Mouse (Mus musculus) brain, embryonic 18.5 days (tissue): ENCODE measurements around the gene Mrtfa.

ENCODE experiments used
- DNase-seq: peaks from one replicate; pipeline ENCODE4 v3.0.0-alpha.2; 2012; ENCODE audit warnings: low read depth, low spot score

Gene Mrtfa

DNA sequence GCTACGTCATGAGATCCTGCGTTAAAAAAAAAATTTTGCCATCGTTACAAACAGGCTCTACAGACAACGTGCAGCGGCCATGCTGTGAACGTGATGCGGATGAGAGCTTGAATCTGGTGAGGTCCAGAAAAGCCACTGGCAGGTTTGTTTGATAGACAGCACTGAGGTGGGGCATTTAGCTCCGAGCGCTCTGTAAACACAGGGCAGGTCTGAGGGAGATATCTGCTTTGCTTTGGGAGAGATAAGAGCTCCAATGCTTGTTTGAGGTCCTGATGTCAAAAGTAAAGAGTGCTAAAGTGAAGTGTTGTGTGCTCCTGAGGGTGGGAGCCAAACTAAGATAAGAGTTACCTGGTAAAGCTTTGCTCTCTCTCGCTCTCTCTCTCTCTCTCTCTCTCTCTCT is 6.6 kb upstream of the Mrtfa start:
- DNase-seq: no peak

DNA sequence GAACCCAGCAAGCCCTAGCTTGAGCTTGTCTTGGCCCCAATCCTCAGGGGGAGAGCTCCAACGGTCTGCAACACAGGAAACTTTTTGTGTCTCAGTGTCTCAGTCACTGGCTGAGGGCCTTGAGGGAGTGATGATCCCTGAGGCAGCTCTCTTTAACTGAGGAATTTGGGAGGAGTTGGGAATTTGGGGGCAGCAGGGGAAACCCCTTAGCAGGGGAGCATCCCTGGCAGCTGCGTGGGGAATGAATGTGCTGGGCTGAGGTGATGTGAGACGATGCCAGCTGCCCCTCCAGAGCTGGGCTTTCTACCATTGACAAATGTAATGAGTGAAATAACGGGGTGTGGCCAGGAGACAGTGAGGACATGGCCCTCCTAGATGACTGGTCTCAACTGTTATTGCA is 4.9 kb upstream of the Mrtfa start:
- no peak for DNase-seq

DNA sequence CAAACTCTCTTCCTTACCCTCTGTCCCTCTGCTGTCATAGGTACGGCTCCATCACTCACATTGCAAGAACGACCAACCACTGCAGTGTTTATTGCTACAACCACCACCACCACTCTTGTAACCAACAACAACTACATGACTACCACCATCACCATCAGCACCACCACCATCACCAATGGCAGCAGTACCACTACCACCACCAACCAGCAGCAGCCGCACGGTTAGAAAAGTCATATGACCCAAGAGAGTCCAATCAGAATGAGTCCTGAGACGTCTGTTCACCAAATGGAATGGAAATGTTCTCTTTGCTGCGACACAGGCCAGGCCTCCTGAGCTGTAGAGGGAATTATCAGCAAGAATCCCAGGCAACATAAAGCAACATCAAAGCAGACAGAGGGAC is 4.2 kb upstream of the Mrtfa start:
- DNase-seq: no peak

DNA sequence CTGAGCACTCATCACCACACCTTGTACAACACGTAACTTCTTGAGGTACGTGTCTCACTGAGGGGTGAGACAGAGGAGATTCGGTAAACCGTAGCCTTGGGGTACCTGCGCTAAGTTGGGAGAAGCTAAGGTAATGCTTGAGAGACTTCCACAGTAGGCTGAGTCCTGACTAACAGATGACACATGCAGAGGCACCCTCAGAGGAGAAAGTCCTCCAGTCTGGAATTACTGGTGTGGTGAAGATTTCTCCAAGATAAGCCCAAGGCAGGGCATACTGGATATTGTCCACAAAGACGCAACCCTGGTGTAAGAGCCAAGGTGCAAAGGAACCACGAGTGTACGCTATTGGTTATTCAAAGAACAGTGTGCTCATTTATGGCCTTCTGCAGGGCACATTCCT is 2.3 kb upstream of the Mrtfa start:
- DNase-seq: no peak

DNA sequence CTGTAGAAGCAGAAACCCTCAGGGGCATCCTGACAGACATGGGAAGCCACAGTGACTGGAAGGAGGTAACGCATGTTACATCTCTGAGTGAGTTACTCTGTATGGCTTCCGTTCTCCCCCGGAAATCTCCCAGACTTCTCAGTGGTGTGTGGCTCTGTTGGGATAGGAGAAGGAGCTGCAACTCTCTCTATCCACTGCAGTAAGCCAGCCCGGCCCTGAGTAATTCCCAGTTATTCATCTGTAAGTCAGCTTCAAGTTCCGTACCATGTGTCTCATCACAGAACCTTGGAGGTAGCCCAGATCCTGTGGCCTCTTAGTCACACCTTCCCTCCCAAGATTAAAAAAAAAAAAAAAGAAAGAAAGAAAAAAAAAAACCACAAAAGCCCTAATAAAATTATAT is 1.8 kb upstream of the Mrtfa start:
- DNase-seq: no peak

DNA sequence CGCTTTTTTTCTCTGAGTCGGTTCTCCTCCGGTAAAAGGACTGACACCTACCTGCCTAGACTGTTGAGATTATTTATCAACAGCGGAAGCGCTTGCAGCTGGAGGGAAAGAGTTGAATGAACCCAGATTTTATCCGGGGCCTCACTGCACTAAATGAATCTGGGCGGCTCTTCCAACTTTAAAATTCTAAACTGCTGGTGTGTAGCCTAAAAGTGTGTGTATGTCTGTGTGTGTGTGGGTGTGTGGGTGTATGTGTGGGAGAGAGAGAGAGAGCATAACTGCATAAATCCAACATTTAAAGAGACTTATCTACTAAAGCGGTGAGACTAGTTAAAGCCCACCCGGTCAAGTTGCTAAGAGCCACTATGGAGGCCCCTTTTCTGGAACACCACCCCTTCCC is 746 bp upstream of the Mrtfa start:
- no peak for DNase-seq

DNA sequence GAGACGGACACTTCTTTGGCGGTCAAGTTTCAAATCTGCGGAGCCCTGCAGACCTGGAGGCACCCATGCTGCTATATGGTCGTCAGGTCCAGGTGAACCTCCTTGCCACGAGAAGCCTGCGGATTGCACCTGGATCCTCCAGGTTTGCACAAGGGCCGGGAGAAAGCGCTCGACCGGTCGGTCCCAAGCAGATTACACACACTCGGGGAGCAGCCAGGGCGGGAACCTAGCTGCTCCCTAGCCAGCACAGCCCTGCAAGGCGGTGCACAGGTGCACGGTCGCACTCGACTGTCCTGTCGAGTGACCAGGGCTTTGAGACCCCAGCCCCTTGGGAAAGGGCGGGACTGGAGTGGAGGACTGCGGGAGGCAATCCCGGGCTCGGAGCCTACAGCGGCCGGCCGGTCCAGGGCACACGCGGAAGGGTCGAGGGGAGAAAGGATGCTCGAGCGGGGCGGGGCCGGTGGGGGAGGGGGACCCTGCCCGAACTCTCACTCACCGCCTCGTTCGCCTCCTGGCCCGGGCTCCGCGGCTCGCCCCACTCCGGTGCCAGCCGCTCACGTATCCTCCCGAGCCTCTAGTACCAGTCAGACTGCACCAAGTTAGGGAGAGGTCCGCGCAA is 437 bp downstream of the Mrtfa start:
- DNase-seq: no peak

DNA sequence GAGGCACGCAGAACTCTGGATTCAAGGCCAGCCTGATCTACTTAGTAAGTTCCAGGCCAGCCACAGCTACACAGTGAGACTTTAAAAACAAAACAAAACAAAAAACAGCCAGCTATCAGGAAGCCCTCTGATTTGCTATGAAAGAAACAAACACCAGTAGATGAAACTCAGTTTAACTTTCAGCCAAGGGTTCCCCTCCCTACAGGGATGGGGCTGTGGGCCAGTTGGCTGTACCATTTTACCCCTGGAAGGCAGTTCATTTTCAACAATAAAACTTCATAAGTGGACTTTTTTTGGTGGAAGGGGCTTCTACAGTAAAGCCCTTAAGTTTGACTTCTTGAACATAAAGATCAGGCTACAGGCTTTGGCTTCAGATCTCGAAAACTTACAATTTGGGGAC is 1.5 kb downstream of the Mrtfa start:
- no peak for DNase-seq

DNA sequence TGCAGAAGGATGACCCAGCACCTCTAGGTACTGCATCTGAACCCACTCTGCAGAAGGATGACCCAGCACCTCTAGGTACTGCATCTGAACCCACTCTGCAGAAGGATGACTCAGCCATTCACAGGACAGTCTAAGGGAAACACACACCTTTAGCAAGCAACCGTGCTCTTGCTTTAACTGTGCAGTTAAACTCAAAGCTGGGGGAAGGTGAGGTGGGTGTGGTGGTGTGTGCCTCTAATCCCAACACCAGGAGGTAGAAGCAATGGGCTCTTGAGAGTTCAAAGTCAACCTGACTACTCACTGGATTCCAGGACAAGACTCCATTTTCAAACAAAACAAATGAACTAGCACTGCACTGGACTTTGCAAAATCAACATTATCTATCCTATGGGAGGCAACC is 5.6 kb downstream of the Mrtfa start:
- DNase-seq: no peak

DNA sequence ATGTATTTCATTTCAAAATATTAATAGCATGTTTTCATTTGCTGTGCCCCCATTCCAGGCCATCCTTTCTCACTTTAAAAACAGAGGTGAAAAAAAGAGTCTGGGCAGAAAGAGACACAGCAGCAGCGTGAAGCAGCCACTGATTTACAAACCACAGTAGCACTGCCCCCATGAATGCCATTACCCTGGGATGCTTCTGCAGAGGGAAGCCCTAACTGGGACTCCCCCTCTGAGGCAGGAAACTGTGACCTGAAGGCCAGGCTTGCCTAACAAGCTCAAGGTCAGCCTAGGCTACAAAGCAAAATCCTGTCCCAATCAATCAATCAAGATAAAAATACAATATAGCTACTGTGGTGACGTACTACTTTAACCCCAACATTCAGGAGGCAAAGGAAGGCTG is 9.3 kb downstream of the Mrtfa start:
- DNase-seq: no peak

DNA sequence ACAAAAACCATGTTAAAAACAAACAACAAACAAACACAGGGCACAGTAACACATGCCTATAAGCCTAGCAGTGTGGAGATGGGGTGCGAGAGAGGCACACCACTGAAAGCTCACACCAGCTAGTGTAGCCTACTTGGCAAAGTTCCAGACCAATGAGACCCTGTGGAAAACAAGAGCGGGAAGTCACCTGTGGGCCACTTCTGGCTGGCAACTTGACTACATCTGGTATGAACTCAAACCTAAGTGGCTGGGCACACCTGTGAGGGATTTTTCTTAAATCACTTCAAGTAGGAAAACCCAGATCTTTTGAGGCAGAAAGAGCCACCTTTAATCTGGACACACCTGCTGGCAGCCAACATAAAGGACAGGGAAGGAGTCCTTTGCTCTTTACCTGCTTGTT is 11.0 kb downstream of the Mrtfa start:
- DNase-seq: no peak

DNA sequence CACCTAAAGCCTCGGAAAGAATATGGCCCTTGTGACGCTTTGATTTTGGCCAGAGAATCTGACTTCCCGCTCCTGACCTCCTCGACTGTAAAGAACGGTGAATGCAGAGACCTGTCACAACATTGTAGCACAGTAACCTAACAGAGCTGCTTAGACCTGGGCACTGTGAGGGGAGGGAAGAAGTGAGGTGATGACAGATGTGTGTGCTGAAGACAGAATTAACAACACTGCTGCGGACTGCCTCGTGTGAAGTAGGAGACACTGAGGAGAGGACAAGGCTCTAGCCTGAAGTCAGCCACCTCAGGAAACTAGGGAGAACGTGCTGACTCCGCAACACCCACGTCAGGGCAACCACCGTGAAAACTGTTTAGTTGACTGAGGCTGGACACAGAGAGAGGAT is 11.9 kb downstream of the Mrtfa start:
- DNase-seq: no peak

DNA sequence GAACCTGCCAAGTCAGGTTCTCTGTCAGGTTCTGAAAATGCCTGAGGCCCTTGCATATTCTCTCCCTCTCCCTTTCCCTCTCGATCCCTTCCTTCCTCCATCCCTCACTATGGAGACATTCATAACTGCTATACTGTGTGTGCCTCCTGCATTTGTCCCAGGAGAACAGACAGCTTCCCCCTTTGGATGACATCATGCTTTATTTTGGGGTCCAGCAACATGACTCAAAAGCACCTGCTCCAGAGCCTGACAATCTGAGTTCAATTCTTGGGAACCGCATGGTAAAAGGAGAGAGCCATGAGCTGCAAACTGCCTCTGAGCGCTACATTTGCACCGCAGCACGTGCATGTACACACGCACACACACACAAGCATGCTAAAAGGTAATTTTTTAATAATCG is 12.7 kb downstream of the Mrtfa start:
- no peak for DNase-seq

DNA sequence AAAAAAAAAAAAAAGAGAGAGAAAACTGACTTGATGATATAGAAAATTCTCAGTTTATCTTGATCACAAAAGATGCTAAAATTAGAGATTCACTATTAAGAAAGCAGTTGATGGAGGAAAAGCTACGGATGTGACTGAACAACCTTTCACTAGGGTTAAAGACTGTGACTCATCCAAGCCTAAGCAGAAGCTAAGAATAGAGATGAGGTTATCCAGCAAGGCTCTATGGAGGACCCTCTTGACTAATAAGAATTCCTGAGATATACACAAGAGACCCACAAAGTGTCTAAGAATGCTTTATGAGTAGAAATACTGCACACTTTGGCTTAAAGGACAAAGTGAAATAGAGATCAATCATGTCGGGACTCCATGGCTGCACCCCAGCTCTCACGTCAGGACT is 14.9 kb downstream of the Mrtfa start:
- no peak for DNase-seq

DNA sequence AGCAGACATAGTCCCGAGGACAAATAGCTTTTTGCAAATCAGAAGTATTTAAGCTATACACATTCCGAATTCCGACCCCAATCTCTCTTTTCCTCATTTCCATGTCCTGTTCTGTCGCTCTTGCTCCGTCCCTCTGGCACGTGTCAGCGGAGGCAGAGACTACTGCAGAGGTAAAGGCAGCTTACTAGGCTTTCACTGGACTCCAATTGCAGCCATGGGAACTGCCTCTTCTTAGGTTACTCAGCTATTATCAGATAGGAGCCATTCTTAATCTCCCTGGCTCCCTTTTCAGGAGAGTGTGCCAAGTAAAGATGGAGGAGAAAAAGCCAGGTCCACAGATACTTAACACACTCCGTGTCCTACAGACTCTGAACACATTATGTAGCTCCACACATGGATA is 18.3 kb downstream of the Mrtfa start:
- no peak for DNase-seq

DNA sequence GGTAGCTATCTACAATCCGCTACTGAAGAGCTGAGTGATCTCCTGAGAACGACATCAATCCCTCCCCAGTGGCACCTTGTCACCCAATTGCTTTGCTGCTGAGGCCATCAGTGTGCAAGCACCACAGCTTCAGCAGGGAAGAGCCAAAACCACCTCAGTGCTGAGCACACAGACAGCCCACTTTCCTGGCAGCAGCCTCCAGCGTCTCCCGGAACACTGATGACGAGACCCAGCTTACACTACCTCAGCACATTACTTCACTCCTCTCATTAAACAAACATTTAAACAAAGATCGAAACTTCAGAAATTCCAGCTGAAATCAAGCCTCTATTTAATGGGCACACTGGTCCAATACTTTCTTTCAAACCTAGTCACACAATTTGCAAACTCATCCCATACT is 21.8 kb downstream of the Mrtfa start:
- DNase-seq: no peak

DNA sequence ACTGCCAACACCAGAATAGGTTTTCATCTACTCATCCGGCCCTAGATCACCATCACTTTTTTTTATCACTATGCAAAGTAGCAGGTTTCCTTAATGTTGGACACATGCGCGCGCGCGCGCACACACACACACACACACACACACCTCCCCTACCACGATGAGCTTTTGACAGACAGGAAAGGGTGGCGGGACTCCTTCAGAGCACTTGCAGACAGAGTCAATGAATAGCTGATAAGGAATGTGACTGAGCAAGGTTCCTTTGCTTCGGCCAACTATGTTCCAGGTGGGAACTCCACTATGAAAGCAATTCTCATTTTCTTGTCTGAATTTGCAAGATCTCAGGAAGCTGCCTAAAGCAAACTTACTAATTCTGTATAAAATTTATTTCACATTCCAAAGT is 22.7 kb downstream of the Mrtfa start:
- no peak for DNase-seq

DNA sequence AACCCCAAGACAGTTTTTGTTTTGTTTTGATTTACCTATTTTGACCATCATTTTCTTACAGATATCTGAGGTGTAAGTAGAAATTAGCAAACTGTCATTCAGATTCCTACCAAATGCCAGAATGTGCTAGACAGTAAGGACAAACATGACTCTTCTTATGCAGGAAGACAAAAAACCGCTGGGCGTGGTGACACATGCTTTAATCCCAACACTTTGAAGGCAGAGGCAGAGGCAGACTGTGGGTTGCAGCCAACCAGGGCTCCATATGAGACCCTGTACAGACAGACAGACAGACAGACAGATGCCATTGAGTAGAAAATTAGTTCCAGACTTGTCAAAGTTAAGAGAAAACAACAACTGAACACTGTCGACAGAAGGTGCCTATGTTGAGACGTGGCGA is 24.3 kb downstream of the Mrtfa start:
- DNase-seq: no peak

DNA sequence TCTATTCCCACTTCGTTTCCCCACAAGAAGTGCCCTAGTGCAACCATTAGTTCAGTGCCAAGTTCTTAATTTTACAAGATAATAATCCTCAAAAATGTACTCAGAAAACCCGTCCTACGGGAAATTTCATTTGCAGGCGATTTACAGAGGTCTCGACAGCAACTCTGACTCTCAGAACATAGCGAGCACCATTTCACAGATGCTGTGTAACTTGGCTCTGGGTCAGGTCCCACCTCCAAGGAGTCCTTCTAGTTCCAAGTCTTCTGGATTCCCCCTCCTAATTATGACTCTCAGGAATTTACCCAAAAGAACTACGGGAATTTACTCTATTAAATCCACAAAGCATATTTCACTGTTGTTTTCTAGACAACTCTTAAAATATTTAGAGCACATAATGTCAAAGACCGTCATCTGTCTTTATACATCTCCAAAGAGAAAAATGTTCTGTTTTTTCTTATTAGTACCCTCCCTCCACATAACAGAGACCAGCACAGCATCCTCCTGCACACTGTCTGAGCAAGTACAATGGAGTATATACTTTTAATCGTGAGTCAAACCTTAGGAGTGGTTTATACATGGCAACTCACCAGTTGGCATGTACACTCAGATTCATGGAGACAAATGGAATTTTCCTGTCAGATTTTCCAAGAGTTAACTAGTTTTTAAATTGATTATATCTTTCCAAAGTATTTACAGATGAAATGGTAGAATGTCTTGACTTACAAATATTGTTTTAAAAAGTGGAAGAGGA is 25.8 kb downstream of the Mrtfa start:
- DNase-seq: no peak

DNA sequence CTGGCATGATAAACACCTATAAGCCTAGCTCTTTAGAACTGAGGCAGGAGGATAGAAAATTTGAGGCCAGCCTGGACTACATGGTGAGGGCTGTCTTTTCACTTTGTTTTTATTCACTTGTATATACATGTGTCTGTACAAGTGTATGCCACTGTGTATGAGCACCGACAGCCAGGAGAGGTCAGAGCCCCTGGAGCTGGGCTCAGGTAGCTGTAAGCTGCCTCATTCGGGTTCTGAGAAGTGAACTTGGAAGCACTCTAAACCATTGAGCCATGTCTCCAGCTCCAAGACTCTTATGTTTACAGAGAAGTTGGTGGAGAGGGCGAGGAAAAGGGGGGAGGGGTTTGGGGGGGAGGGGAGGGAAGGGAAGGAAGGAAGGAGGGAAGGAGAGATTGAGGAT is 29.0 kb downstream of the Mrtfa start:
- no peak for DNase-seq

DNA sequence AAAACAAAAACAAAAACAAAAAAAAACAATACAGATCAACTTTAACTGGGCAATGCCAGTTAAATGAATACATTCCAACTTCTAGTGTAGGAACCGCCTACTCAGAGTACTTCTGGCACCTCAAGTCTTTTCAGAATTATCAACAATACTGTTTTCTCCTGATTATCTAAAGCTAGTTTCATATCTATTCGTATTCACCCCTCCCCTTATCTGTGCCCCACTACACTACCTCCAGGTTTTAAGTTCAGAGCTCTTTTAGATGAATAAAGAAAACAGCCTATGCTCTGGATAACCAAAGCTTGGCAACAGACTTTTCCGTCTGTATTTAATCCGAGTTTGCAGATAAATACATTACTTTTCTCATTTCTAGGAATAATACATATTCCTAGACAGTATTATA is 29.9 kb downstream of the Mrtfa start:
- DNase-seq: no peak

DNA sequence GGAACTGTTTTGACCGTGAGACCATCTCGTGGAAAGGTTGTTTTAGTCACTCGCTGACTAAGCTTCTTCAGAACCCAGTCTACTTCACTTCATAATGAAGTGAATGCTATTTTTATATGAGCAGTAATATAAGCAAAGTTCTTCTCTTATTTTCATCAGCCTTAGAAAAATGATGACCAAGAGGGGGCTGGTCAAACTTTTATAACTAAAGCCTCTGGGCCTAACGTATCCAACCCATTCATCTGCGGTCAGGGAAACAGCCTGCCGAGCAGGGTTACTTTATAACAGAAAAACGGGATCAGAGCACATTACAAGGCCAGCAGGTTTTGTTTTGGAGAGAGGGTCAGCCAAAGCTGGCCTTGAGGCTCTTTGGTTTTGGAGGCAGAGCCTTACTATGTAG is 31.3 kb downstream of the Mrtfa start:
- DNase-seq: no peak

DNA sequence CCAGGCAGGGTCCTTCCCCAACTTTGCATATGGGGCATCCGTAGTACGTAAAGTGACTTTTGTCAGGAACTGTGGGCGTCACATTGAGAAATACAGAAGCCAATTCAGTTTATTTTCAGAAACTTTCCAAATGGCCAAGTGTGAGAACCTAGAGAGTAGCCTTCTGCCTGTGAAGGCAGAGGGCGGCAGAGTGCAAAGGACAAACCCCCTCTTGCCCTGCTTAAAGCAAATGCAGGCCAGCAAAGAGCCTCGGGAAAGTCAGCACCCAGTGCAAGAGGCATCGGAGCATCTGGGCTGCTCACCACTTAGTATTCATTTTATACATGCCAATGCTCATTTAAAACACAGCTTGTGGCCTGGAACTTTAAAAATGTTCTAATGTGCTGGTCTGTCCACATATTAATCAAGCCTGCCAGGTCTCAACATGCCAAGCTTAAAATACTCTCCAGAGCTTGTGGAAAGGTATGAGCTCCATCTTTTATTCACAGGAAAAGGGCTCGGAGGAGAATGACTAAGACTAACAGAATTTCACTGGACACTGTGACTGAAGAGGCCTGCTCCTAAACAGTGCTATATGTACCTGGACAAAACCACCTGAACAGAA is 31.9 kb downstream of the Mrtfa start:
- no peak for DNase-seq
